Mouse (Mus musculus): ENCODE data around the gene 1110059G10Rik. TPM values are rescaled to one million over a fixed set of nuclear protein-coding genes. Genes with fewer than 3 reads are reported as not detected.
A peak's percentile ranks its signal among the peaks of the same experiment; 100 is the strongest.

Gene 1110059G10Rik
- total RNA-seq (2018; cell fraction: chromatin; rRNA removed), result 10 to 100 TPM in 16 of 26 experiments, 1 to 10 TPM in 10; 4.9 to 24.5 (median 12.3) TPM
- total RNA-seq (2018; cell fraction: cytosol; rRNA removed), result 10 to 100 TPM in 25 of 26 experiments, 1 to 10 TPM in 1; 9.8 to 25.2 (median 19.6) TPM
- 10 to 100 TPM in 22 of 26 experiments, 1 to 10 TPM in 4; 5.2 to 41.3 (median 17.0) TPM for total RNA-seq (2018; cell fraction: nucleus; rRNA removed)
- polyA plus RNA-seq (2018), result 20.6 to 40.0 TPM (median 30.1 TPM) in 3 replicates

DNA sequence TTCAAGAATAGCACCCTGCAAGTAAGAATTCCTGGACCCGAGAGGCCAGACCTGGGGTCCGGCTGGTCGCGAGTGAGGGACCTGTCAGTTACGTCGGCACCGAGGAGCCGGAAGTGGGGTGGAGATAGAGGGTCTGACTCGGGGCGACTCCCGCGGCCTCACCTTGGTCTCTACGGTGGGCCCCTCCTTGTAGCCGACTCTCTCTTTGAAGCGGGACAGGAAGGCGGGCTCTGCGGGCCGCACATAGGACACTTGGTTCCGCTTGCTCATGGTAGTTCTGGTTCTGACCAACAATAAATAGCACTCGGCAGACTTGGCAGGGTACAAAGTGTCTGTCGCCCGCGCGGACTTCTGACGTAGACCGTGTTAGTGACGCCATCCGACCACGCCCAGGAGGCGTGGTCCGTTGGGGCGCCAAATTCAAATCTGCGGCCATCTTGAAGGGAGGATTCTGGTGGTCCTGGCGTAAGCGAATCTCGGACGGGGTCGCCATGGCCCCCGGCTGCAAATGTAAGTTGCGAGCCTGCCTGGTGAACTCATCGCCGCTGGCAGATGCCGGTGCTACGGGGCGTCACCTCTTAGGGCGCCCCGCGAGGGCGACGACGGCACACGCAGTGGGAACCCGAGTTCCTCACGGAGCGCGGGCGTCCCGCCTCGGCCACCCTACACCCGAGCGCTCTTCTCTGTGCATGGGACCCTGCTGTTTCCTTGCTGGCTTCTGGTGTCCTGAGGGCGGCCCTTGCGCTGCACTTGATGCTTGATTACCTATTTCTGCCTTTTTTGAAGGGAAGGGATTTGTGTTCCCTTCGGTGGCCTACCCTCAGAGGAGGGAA is at the start of gene 1110059G10Rik, which contains the start of gene Kif15:
Gene 1110059G10Rik (minus strand): TSS at position 358 of the 833 bp plus-strand sequence.
Gene Kif15 (plus strand): TSS at position 404 of the 833 bp plus-strand sequence.
- H3K4me3 ChIP-seq (ENCODE audit: inconsistent target), result peak within 1 kb of the TSS; percentile 94
- H3K27ac ChIP-seq, result peak within 1 kb of the TSS; percentile 75
- under 1% methylated on average over 64 of the region's 64 CpGs for WGBS (ENCODE audit: missing documents)
- H3K79me2 ChIP-seq (ENCODE audit: inconsistent target), result peaks cover 73% of the 10 kb centered on the region
- H3K36me3 ChIP-seq (ENCODE audit: inconsistent target), result peaks cover 15% of the 10 kb centered on the region; the same call in 1 of the 2 replicates

DNA sequence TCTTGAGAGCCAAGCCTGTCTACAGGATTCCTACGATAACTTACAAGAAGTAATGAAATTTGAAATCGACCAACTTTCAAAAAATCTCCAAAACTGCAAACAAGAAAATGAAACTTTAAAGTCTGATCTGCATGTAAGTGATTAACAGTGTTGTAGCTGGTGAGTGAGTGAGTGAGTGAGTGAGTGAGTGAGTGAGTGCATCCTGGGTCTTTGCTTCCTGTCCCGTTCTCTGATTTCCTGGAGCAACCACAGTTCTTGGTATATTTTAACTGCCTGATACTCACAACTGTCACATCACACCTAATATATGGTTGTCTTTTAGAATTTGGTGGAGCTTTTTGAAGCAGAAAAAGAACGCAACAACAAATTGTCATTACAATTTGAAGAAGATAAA is 48.4 kb upstream of the 1110059G10Rik start:
- H3K36me3 ChIP-seq (ENCODE audit: inconsistent target), result no peaks in the 10 kb centered on the region
- H3K79me2 ChIP-seq (ENCODE audit: inconsistent target), result no peaks in the 10 kb centered on the region
- no peak overlapping the region for H3K4me3 ChIP-seq (ENCODE audit: inconsistent target)
- H3K27ac ChIP-seq, result no peak overlapping the region
- WGBS (ENCODE audit: missing documents), result 53% methylated on average over 4 of the region's 4 CpGs

DNA sequence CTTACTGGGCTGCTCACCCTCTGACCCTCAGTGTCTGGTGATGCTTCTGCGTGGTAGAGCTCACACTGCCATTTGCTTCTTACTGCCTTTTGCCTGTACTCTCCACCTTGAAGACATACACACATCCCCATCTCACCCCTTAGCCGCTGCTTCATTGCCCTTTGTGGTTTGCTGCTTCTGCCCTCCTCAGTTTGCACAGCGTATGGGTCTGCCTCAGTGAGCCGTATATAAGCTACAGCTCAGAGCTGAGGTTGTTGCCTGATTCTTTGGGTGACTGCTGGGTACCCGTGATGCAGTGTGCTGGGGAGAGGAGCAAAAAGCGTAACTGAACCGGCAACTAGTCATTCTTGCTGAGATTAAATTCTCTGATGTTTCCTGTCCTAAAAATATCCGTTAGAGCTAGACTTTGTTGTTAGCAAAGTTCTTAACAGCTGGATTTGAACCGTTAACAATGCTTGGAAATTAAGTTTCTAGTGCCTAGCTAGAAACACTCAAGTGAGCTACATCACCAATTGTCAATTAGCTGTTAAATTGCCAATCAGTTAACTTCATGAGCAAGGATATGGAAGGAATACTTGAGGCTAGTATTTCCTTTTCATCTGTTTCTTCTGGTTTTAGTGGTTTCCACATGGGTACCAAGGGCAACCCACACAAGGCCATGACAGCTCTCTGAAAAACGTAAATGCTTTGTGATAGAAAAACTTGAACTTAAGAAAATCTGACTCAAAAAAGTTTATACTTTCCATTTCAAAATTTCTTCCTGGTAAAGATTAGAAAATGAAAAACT is 47.8 kb upstream of the 1110059G10Rik start:
- no peaks in the 10 kb centered on the region for H3K79me2 ChIP-seq (ENCODE audit: inconsistent target)
- no peaks in the 10 kb centered on the region for H3K36me3 ChIP-seq (ENCODE audit: inconsistent target)
- H3K4me3 ChIP-seq (ENCODE audit: inconsistent target), result no peak overlapping the region
- 44% methylated on average over 10 of the region's 10 CpGs for WGBS (ENCODE audit: missing documents)
- no peak overlapping the region for H3K27ac ChIP-seq

DNA sequence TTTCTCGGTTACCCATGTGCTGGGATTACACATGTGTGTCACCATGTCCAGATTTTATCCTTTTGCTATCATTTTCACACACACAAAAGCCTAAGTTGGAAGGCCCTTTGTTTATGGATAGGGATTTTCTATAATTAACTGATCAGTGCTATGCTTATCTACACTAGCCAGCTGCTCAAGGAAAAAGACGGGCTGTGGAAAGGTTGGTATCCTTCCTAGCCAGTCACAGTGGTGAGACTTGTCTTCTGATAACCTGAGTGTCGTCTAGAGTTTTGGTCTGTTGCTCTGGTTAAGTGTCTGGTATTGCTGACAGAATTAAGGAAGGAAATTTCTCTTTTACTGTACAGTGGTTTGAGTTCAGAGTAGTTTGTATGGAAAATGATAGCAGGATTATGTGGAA is 21.9 kb downstream of the 1110059G10Rik start:
- 91% methylated on average over 3 of the region's 3 CpGs for WGBS (ENCODE audit: missing documents)

DNA sequence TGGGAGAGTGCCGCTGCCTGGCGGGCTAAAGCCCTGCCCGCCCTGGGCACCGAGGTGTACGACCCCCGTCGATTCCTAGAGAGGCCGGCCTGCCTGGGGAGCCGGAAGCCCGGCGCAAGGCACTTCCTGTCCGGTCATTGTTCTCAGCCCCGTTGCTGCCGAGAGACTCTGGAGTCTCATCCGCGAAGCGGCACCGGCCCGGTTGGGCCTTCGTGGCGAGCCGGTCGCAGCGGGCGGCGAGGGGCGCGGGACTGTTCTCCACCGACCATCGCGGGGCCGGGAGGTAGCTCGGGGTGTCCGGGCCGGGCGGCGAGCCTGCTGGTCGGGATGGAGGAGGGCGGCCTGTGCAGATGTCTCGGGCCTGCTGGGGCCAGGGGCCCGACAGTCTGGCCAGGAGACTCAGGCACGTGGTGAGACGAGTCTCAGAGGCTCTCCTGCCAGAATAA is 27.8 kb downstream of the 1110059G10Rik start, which contains the start of gene Zfp105:
Gene Zfp105 (plus strand): TSS at position 137 of the 446 bp plus-strand sequence.
- Histone ChIP-seq H3K4me3 (ENCODE audit: inconsistent target) (no peak within 1 kb of the TSS), H3K27ac (no peak within 1 kb of the TSS), H3K79me2 (ENCODE audit: inconsistent target) (no peaks in the 10 kb centered on the region), H3K36me3 (ENCODE audit: inconsistent target) (no peaks in the 10 kb centered on the region)
- WGBS (ENCODE audit: missing documents), result 9% methylated on average over 43 of the region's 43 CpGs

More for the DNA sequence above, 21.9 kb downstream of the 1110059G10Rik start:
- Histone ChIP-seq H3K27ac (no peak overlapping the region), H3K79me2 (ENCODE audit: inconsistent target) (no peaks in the 10 kb centered on the region), H3K4me3 (ENCODE audit: inconsistent target) (no peak overlapping the region), H3K36me3 (ENCODE audit: inconsistent target) (no peaks in the 10 kb centered on the region)

DNA sequence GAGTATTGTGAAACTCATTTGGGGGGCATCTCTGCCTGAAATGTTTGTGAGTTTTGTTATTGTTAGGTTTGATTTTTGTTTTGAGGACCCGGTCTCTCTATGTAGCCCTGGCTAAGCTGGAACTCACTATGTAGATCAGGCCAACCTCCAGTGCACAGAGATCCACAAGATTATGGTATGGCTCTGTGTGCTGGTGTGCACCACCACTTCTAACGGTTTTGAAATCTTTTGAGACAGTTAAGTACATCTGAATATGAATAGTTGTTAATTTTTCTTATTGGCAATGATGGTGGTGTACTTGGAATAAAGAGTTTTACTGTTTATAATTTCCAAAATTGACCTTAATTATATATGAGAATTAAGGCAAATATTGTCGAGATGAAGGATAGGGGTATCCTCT is 28.4 kb downstream of the 1110059G10Rik start:
- 60% methylated on average over 3 of the region's 3 CpGs for WGBS (ENCODE audit: missing documents)
- Histone ChIP-seq H3K4me3 (ENCODE audit: inconsistent target) (no peak overlapping the region), H3K79me2 (ENCODE audit: inconsistent target) (no peaks in the 10 kb centered on the region), H3K36me3 (ENCODE audit: inconsistent target) (no peaks in the 10 kb centered on the region), H3K27ac (no peak overlapping the region)

DNA sequence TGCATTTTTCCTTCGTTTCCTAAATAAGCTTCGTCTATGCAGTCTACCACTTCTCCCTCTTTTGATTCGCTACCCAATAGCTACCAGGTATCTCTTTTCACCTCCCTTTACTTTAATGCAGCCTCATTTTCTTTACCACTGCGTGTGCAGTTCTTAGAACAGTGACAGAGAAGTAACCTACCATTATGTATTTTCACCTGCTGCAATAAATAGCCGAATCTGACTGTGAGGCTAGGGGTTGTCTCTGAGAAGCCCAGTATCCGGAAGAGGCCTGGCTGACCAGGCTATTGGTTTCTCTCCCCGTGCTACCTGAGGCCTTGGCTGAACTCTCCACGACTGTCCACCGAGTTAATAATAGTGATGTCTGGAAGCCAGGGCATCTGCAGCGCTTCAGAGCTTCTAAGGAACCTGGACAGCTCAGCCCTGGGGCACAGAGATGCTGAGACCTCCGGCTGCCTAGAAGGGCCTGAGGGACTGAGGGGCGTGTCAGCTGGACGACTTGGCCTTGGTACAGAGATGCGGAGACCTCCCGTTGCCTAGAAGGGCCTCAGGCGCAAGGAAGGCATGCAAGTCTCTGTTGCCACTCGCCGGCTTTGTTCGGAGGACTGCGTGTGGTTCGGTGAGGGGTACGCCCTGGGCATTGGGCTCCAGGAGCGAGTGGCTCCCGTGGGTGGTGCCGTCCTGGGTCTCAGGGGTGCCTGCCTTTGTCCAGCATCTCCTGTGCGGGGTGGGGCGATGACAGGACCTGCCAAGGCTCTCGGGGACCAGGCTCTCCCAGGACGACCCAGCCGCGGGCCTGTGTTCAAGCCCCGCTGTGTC is 47.9 kb downstream of the 1110059G10Rik start:
- Histone ChIP-seq H3K36me3 (ENCODE audit: inconsistent target) (no peaks in the 10 kb centered on the region), H3K79me2 (ENCODE audit: inconsistent target) (no peaks in the 10 kb centered on the region), H3K27ac (no peak overlapping the region), H3K4me3 (ENCODE audit: inconsistent target) (no peak overlapping the region)
- 25% methylated on average over 32 of the region's 32 CpGs for WGBS (ENCODE audit: missing documents)

DNA sequence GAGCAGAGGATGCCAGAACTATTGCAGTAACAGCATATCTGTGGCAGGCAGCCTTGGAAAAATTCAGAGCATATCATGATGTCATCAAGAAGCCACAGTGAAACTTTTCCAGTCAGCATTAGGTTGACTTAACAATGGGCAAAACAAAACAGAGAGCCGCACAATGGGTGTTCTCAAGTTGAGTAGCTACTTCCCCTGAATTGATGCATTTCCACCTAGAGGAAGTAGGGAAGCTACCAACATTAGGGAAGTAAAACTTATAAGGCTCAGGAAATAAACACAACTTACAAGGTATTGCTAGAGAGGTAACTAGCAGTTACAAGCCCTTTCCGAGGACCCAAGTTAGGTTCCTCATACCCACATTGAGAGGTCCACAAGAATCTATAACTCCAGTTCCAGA is 49.8 kb downstream of the 1110059G10Rik start:
- WGBS (ENCODE audit: missing documents), result 66% methylated on average over 2 of the region's 2 CpGs
- H3K4me3 ChIP-seq (ENCODE audit: inconsistent target), result no peak overlapping the region
- no peaks in the 10 kb centered on the region for H3K79me2 ChIP-seq (ENCODE audit: inconsistent target)
- no peaks in the 10 kb centered on the region for H3K36me3 ChIP-seq (ENCODE audit: inconsistent target)
- no peak overlapping the region for H3K27ac ChIP-seq

Other genes with a start within 250 kb of the 1110059G10Rik start
- gene Topaz1, start 203.7 kb downstream of the 1110059G10Rik start, polyA plus RNA-seq (2018), result not detected in 3 replicates
- gene Tcaim, start 145.5 kb downstream of the 1110059G10Rik start, polyA plus RNA-seq (2018), result 3.2 to 5.7 TPM (median 4.8 TPM) in 3 replicates
- not detected in 3 replicates for gene Gm35549, start 107.0 kb downstream of the 1110059G10Rik start, polyA plus RNA-seq (2018)
- 25.1 to 44.1 TPM (median 37.2 TPM) in 3 replicates for gene Zfp445, start 85.0 kb downstream of the 1110059G10Rik start, polyA plus RNA-seq (2018)
- gene Zkscan7, start 65.3 kb downstream of the 1110059G10Rik start, polyA plus RNA-seq (2018), result 0.59 to 0.82 TPM (median 0.68 TPM) in 3 replicates
- 0.87 to 1.9 TPM (median 1.1 TPM) in 3 replicates for gene Zfp105, start 27.9 kb downstream of the 1110059G10Rik start, polyA plus RNA-seq (2018)
- 1.4 to 6.7 TPM (median 5.5 TPM) in 3 replicates for gene Kif15, start within 50 bp of the 1110059G10Rik start, polyA plus RNA-seq (2018)
- gene Tmem42, start 70.3 kb upstream of the 1110059G10Rik start, polyA plus RNA-seq (2018), result 2.9 to 8.6 TPM (median 3.4 TPM) in 3 replicates
- not detected in 3 replicates for gene Tgm4, start 83.7 kb upstream of the 1110059G10Rik start, polyA plus RNA-seq (2018)
- 37.6 to 46.3 TPM (median 38.8 TPM) in 3 replicates for gene Zdhhc3, start 162.2 kb upstream of the 1110059G10Rik start, polyA plus RNA-seq (2018)
- gene Exosc7, start 162.2 kb upstream of the 1110059G10Rik start, polyA plus RNA-seq (2018), result 11.6 to 28.4 TPM (median 12.5 TPM) in 3 replicates
- gene Clec3b, start 199.9 kb upstream of the 1110059G10Rik start, polyA plus RNA-seq (2018), result not detected in 3 replicates